Mouse (Mus musculus) embryonic facial prominence, embryonic 14.5 days (tissue): ENCODE measurements around the gene Zfc3h1. TPM values are rescaled to one million over a fixed set of nuclear protein-coding genes. Genes with fewer than 3 reads are reported as not detected.

Experiments
- ATAC-seq: fragments of 200-750 bp; cut with Nextera tagmentation; 2 replicates; pipeline ENCODE4 v1.8.0; 2017; ENCODE audit warnings: low read depth, moderate number of reproducible peaks, moderate TSS enrichment
- DNase-seq: peaks from one replicate; pipeline ENCODE4 v3.0.0-alpha.2; 2015; ENCODE audit warnings: low spot score
- H3K27ac ChIP-seq: fragments of 300-500 bp; sonication (generic); replicated peaks from 2 replicates; pipeline ENCODE4 v1.5.1; 2014; ENCODE audit warnings: low read depth, mild to moderate bottlenecking, low read length, moderate library complexity
- H3K27me3 ChIP-seq: fragments of 300-500 bp; sonication (generic); replicated peaks from 2 replicates; pipeline ENCODE4 v1.6.1; 2014; ENCODE audit warnings: low read length; ENCODE audit not compliant: control insufficient read depth, insufficient read depth
- H3K36me3 ChIP-seq: fragments of 300-500 bp; sonication (generic); 2 replicates; pipeline ENCODE4 v1.6.1; 2014; ENCODE audit warnings: low read length, mixed read lengths; ENCODE audit not compliant: control insufficient read depth, insufficient read depth
- H3K4me1 ChIP-seq: fragments of 300-500 bp; sonication (generic); 2 replicates; pipeline ENCODE4 v1.6.1; 2014; ENCODE audit warnings: antibody characterized with exemption, low read length; ENCODE audit not compliant: control insufficient read depth, insufficient read depth
- H3K4me2 ChIP-seq: fragments of 300-500 bp; sonication (generic); 2 replicates; pipeline ENCODE4 v1.6.1; 2014; ENCODE audit warnings: low read depth, mild to moderate bottlenecking, low read length, moderate library complexity, mixed read lengths
- H3K4me3 ChIP-seq: fragments of 300-500 bp; sonication (generic); 2 replicates; pipeline ENCODE4 v1.5.1; 2014; ENCODE audit warnings: low read depth, mild to moderate bottlenecking, low read length
- H3K9ac ChIP-seq: fragments of 300-500 bp; sonication (generic); 2 replicates; pipeline ENCODE4 v1.6.1; 2014; ENCODE audit warnings: low read depth, mild to moderate bottlenecking, low read length, moderate library complexity, mixed read lengths
- H3K9me3 ChIP-seq: fragments of 300-500 bp; sonication (generic); 2 replicates; pipeline ENCODE4 v1.6.1; 2016; ENCODE audit warnings: low read length; ENCODE audit not compliant: control insufficient read depth
- WGBS: fragments of 180-500 bp; shearing (Covaris S2); extraction: QIAGEN DNeasy Blood & Tissue Kit; methylation state at CpG from one replicate; pipeline ENCODE4 v1.1.7; 2014; 5-methylcytosine and 5-hydroxymethylcytosine counted together
- polyA plus RNA-seq: library from polyadenylated mRNA; unstranded; fragments of >200 nt; fragmentation: Nextera tagmentation; extraction: Ambion mirVana; gene quantifications from 2 replicates; pipeline ENCODE4 v1.2.1, GENCODE M21; 2014

The Zfc3h1 gene
- polyA plus RNA-seq, 1 experiment from 2014 or later, result 26.6 TPM

- Histone ChIP-seq H3K27ac (no peak overlapping the region), H3K9me3 (no peaks in the 10 kb centered on the region), H3K4me1 (peaks cover 14% of the 10 kb centered on the region; the same call in 1 of the 2 replicates), H3K4me2 (peak overlapping the region; percentile 62), H3K4me3 (peak overlapping the region; percentile 64), H3K27me3 (no peaks in the 10 kb centered on the region), H3K36me3 (no peaks in the 10 kb centered on the region), H3K9ac (peak overlapping the region; percentile 56)
- ATAC-seq, result no peak
- WGBS, result 84% methylated on average over 4 of the region's 4 CpGs
- no peak for DNase-seq
These were observed 21.6 kb upstream of the Zfc3h1 start for GRCm38 (mm10) chr10:115363151-115363550.

- Histone ChIP-seq H3K27me3 (no peaks in the 10 kb centered on the region), H3K4me1 (peaks cover 11% of the 10 kb centered on the region), H3K36me3 (0 out of 2 replicates have a peak, but pooled peaks cover 4% of the 10 kb centered on the region), H3K4me3 (no peak overlapping the region), H3K9ac (no peak overlapping the region), H3K4me2 (no peak overlapping the region), H3K9me3 (no peaks in the 10 kb centered on the region), H3K27ac (no peak overlapping the region)
- ATAC-seq, result no peak
- no peak for DNase-seq
- WGBS, result 83% methylated on average over 2 of the region's 2 CpGs
These were observed 3.2 kb upstream of the Zfc3h1 start for GRCm38 (mm10) chr10:115381506-115382084.

GRCm38 (mm10) chr10:115382846-115383643, 1.7 kb upstream of the Zfc3h1 start:
- no peak for DNase-seq
- Histone ChIP-seq H3K4me1 (peaks cover 18% of the 10 kb centered on the region), H3K27ac (peak overlapping the region; percentile 99; the same call in 1 of the 2 replicates), H3K9me3 (no peaks in the 10 kb centered on the region), H3K9ac (peak overlapping the region; percentile 97), H3K4me2 (peak overlapping the region; percentile 70), H3K36me3 (0 out of 2 replicates have a peak, but pooled peaks cover 4% of the 10 kb centered on the region), H3K4me3 (peak overlapping the region; percentile 97), H3K27me3 (no peaks in the 10 kb centered on the region)
- WGBS, result 24% methylated on average over 12 of the region's 12 CpGs
- no peak for ATAC-seq

GRCm38 (mm10) chr10:115383644-115384220, 1.0 kb upstream of the Zfc3h1 start:
- Histone ChIP-seq H3K4me2 (peak overlapping the region; percentile 70), H3K9me3 (no peaks in the 10 kb centered on the region), H3K36me3 (0 out of 2 replicates have a peak, but pooled peaks cover 4% of the 10 kb centered on the region), H3K4me3 (peak overlapping the region; percentile 97), H3K27me3 (no peaks in the 10 kb centered on the region), H3K27ac (peak overlapping the region; percentile 99), H3K9ac (peak overlapping the region; percentile 97), H3K4me1 (peaks cover 22% of the 10 kb centered on the region)
- WGBS, result under 1% methylated on average over 15 of the region's 15 CpGs
- DNase-seq (peak; percentile 38), ATAC-seq (no peak)

GRCm38 (mm10) chr10:115385018-115386002, 551 bp downstream of the Zfc3h1 start:
- WGBS, result under 1% methylated on average over 53 of the region's 101 CpGs
- DNase-seq (peak; percentile 57), ATAC-seq (peak; percentile 4)
- Histone ChIP-seq H3K9me3 (no peaks in the 10 kb centered on the region), H3K27ac (peak overlapping the region; percentile 99), H3K4me2 (peak overlapping the region; percentile 81), H3K4me3 (peak overlapping the region; percentile 97), H3K9ac (peak overlapping the region; percentile 97), H3K4me1 (peaks cover 22% of the 10 kb centered on the region), H3K36me3 (peaks cover 14% of the 10 kb centered on the region), H3K27me3 (no peaks in the 10 kb centered on the region)

- no peak for ATAC-seq
- peaks cover 14% of the 10 kb centered on the region for H3K4me1 ChIP-seq
- H3K9me3 ChIP-seq, result no peaks in the 10 kb centered on the region
- H3K36me3 ChIP-seq, result peaks cover 30% of the 10 kb centered on the region
- no peak for DNase-seq
- H3K4me2 ChIP-seq, result peak overlapping the region; percentile 81
- WGBS, result 80% methylated on average over 3 of the region's 3 CpGs
- no peak overlapping the region for H3K9ac ChIP-seq
- H3K27me3 ChIP-seq, result no peaks in the 10 kb centered on the region
- no peak overlapping the region for H3K4me3 ChIP-seq
- no peak overlapping the region for H3K27ac ChIP-seq
These were observed 3.1 kb downstream of the Zfc3h1 start for GRCm38 (mm10) chr10:115387891-115388290.

- no peak for ATAC-seq
- Histone ChIP-seq H3K4me2 (no peak overlapping the region), H3K36me3 (peaks cover 59% of the 10 kb centered on the region), H3K4me3 (no peak overlapping the region), H3K9ac (no peak overlapping the region), H3K9me3 (no peaks in the 10 kb centered on the region), H3K4me1 (peaks cover 10% of the 10 kb centered on the region), H3K27me3 (no peaks in the 10 kb centered on the region), H3K27ac (no peak overlapping the region)
- 86% methylated on average over 4 of the region's 4 CpGs for WGBS
- no peak for DNase-seq
These were observed 6.3 kb downstream of the Zfc3h1 start for GRCm38 (mm10) chr10:115391076-115391475.

- Histone ChIP-seq H3K27me3 (no peaks in the 10 kb centered on the region), H3K9me3 (no peaks in the 10 kb centered on the region), H3K27ac (no peak overlapping the region), H3K4me1 (peaks cover 10% of the 10 kb centered on the region), H3K4me2 (no peak overlapping the region), H3K4me3 (no peak overlapping the region), H3K36me3 (peaks cover 60% of the 10 kb centered on the region), H3K9ac (no peak overlapping the region)
- DNase-seq, result no peak
- 91% methylated on average over 1 of the region's 1 CpGs for WGBS
- no peak for ATAC-seq
These were observed 7.1 kb downstream of the Zfc3h1 start for GRCm38 (mm10) chr10:115391896-115392295.
